Mouse (Mus musculus): ENCODE data around the gene C8b.
A peak's percentile ranks its signal among the peaks of the same experiment; 100 is the strongest.

C8b gene

DNA sequence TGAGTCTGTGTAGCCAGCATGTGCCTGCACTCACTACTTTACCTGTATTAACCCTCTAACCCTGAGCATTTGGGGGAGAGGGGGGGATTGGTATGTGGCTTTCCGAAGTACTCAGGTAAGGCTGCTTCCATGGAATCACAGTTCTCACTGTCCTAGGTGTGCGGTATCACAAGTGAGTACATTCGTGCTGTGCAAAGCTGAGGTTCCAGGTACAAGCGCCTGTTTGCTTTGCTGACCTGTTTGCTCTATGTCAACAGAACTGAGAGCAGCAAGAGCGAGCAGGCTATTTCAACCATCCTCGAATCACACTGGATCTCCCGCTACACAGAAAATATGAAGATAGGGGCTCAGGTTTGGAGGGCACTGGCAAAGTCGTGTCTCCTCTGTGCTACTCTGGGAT is at the start of gene C8b:
C8b (plus strand) TSS at position 253 of the 400 bp plus-strand sequence.
- no peak for DNase-seq (ENCODE audit: low spot score in 2 of 2)

DNA sequence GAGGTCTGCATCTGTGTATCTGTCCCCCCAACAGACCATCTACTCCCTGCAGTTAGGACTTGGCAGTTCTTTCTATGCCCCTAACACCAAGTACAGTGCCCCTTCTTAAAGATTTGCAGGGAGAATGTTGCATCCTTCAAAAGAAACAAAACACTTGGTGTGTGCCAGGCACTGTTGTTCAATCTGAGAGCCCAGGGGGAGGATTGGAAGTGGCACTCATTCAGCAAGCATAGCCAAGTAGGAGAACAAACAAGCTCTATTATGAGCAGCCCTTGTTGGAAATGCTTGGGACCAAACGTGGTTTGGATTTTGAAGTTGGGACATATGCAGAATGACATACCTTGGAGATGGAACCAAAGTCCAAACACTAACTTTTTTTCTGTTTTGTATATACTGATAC is 49.6 kb upstream of the C8b start:
- DNase-seq (ENCODE audit: low spot score in 2 of 2): no peak

DNA sequence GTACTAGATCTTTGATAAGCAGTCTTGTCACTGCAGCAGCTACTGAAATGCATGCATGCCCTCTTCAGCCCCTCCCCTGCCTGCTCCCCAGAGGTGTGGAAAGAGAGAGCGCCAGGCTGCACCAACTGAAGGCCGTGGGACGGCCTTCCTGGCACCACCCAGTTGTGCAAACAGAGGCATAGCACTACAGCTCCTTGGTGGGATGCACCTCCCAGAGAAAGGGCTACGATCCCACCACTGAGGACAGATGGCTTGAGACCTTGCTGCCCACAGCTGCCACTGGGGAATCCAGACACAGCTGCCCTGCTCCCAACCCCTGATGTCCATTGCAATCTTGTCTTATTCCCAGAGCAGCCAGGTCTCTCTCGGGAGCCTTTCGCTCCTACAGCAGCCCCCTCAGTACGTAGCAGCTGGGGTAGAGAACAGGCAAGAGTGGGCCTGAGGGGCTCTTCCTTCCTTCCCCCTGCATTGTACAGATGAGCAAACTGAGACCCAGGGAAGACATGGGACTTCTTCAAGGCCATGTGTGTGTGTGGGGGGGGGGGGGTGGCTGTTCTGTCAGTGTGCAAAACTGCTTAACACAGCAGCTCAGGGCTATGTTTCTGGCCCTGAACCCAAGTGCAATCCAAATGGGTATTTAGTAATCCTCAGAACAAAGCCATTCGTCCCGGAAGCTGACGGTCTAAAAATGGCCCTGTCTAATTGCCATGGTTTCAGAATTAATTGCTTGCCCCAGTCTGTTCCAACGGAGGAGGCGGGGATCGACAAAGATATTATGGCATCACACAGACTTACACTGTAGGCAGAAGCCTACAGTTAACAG is 46.9 kb upstream of the C8b start:
- peak in 1 of 2 experiments; percentile 47 for DNase-seq (ENCODE audit: low spot score in 2 of 2)

DNA sequence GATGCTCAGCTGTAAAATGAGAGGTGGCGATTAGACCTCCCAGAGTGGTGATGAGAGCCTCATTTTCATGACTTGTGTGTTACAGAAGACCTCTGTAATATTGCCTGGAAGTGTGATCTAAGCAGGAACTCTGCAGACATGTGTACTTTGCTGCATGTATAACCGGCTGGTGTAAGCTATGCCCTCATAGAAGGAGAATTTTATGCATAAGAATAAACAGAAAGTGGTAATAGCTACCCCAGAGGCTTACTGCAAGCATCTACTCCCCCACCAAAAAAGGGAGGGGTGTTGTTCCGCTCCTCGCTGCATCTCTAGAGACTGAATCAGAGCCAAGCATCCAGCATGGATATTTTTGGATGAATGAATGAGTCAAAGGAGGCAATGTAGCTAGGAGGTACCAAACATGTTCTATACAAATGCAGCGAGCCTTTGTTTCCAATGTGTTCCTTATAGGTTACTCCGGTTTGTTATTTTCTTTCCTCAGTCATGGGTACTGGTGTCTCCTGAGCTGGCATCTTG is 42.5 kb upstream of the C8b start:
- peak; percentile 36 to 72 for DNase-seq (ENCODE audit: low spot score in 2 of 2)

DNA sequence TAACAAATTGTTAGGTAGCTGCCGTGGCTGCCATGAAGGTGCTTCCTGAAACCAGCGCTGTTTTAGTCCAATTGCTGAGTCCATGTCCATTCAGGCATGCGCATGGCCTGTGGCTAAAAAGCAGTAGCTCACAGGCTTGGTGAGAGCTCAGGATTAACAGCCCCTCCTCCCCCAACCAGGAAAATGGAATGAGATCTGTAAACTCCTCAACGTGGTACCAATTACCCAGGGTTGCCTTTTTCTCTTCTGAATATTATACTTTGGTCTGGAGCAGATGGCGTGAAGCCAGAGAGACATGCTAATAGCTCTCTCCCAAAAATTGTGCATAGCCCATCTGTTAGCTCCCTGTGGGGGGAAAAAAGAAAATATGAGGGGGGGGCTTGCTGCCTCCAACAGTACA is 41.9 kb upstream of the C8b start:
- DNase-seq (ENCODE audit: low spot score in 2 of 2): no peak

DNA sequence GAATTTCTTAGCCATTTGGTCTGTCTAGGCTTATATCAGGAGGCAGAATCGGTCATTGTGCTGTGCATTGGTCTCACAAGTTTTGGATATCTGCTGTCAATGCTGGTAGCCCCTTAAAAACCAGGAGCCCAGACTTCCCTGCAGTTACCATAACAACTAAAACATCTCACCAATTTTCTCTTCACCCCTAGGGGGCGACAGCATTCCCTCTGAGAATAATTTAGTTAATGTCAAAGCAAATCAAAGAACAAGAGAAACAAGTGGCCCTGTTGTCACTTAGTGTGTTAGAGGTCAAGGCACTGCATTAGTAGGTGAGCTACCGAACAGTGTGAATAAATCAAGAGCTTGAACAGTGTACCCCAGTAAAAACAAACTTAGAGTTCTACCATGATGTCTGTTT is 40.4 kb upstream of the C8b start:
- no peak for DNase-seq (ENCODE audit: low spot score in 2 of 2)

DNA sequence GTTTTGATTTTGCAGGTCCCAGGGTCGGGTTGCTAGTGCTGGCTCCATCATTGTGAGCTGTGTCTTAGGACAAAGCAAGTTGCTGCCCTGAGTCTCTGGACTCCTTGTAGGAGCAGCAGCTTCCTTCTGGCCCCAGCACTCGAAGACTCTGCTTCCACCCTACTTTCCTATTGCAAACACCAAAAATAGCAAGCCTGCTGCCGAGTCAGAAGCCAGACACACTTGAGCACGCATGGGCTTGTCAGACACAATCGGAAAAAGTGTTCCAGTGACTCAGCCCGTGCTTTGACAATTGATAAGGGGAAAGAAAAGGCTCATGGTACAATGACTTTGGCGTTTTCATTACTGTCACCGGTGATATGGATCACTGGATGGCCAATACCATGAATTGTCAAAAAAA is 36.9 kb upstream of the C8b start:
- no peak for DNase-seq (ENCODE audit: low spot score in 2 of 2)

DNA sequence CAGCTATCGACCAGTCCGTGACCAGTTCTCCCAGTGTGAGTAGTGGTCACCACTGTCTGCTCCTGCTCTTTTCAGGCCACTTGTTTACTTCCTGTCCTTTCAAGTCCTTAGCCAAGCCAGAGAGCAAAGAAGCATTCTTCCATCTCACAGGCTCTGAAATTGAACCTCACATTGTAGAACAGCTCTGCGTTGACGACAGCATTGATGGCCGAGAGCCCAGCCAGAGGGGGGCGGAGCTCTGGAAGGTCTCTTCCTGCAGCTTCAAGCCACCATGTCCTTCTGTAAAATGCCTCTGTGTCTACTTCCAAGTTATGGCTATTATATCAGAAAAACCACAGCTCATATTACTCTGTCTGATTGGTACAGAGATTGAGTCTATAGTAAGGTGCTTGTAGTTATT is 19.6 kb upstream of the C8b start:
- no peak for DNase-seq (ENCODE audit: low spot score in 2 of 2)

DNA sequence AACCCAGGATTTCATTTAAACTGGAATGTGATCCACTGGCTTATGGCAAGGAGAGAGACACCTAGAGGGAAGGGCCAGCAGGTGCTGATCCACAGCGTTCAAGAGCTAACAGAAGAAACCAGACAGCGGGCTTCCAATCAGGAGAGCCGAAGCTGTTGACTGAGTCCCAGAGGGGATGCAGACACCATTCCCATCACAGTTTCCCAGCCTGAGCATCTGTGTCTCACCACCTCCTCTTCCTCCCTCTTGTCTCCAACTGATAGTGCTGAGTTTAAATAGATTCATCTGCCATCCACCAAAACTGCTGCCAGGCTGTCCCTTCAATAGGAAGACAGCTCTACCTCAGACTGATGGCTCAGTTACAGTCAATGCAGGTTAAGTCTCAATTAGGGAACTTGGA is 12.0 kb upstream of the C8b start:
- DNase-seq (ENCODE audit: low spot score in 2 of 2): peak in 1 of 2 experiments; percentile 20

DNA sequence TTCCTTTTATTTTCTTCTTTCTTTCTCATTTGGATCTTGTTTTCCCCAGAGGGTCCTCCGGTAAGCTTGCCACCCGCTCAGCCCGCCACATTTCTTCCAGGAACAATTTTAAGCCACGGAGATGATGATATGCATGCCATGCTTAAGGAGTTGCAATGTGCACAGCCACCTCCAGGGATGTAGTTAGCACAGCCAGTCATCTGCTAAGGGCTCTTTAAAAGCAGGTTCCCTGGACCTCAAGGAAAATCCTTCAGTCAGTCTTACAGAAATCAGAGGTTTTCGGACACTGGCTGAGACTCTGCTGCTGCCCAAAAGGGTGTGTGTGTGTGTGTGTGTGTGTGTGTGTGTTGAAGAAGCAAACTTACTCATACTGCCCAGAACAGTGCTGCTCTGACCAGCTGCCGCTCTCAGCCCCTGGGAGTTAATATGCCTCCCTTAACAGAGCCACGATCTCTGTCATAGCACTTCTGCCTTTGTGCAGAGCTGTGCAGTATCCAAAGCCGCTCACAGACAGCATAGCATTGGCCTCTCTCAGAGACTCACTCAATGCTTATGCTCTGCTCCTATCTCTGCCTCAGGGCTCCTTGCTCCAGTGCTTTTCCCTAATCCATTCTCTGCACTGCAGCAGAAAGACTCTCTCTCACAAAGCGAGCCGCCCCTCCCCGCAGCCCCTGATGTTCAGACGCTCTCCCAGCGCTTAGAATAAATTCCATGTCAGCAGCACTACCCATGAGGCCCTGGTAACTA is 5.1 kb upstream of the C8b start:
- DNase-seq (ENCODE audit: low spot score in 2 of 2): peak in 1 of 2 experiments; percentile 16

DNA sequence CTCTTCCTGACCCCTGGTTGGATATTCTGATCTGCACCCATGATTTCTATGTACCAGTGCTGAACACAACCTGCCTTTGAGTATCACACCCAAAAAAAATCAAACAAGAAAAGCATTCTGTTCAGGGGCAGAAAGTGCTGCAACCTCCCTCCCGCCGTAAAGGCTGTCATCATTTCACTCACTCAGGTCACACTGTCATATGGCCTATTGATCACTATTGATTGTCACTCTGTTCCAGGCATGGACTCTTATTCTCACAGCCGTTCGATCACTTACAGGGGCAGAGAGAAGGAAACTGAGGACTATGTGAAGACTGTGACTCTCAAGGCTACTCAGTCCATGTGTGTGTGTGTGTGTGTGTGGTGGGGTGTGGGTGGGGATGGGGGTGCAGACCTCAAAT is 2.1 kb downstream of the C8b start:
- DNase-seq (ENCODE audit: low spot score in 2 of 2): no peak

DNA sequence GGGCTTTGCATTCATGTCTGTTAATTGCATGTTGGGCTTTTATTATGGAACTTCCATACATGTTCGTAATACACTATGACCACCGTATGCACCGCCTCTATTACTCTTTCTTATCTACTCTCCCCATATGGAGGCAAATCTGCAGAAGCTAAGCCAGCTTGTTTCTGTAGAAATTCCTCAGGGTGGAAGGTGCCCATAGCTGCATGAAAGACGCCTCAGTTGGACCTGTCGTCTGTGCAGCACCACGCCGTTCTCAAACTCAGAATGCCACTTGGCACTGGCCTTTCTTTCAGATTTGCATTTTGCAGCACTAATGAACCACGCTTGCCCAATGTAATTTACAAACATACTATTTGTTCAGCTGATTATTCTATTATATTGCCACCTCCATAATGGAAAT is 3.5 kb downstream of the C8b start:
- DNase-seq (ENCODE audit: low spot score in 2 of 2): no peak

DNA sequence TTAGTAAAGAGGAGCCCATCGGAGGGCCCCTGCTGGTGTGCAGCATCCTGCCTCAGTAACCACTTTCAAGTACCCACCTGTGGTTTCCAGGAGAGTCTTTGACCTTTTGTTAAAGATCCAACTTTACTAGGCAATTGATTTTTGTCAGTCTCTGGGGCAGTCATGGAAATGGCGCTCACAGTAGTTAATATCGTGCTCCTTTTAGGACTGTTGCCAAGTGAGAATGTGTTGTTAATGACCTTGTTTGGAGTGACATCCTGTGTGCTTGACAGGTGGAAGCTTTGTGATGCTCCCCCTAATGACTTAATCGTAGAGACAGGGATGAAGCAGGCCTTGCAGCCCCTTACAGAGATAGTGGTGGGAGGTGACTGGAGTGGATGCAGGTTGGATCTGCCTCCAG is 4.2 kb downstream of the C8b start:
- no peak for DNase-seq (ENCODE audit: low spot score in 2 of 2)

DNA sequence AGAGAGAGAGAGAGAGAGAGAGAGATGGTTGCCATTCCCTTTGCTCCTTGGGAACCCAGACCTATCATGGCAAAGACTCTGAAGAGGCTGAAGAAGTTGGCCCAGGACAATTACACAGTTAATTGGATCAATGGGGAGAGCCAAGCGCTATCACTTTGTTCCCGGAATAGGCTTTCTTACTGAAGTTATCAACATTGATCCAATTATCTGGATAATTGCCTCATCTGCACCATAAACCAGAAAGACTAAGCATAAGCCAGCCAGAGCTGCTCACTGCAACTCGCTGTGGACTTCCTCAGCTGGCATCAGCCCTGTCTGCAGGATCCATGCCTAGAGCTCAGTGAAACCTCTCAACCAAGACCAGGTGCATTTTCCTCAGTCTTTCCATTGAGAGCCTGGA is 9.5 kb downstream of the C8b start:
- no peak for DNase-seq (ENCODE audit: low spot score in 2 of 2)

DNA sequence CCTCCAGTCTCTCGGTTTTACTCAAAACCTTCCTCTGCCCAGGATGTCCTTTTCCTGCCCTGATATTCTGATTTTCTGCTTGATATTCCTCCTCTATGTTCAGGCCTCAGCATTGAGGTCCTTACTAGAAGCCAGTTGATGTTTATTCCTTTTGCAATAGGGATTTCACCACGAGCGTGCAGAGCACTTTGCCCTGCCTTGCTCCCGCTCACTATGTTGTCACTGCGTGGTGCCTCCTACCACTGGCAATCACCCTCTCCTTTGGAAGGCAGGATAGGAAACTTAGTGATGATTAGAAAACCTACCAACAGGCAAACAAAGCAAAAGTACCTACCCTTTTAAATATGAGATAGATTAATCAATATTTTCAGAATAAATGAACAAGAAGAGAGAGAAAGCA is 13.3 kb downstream of the C8b start:
- no peak for DNase-seq (ENCODE audit: low spot score in 2 of 2)

DNA sequence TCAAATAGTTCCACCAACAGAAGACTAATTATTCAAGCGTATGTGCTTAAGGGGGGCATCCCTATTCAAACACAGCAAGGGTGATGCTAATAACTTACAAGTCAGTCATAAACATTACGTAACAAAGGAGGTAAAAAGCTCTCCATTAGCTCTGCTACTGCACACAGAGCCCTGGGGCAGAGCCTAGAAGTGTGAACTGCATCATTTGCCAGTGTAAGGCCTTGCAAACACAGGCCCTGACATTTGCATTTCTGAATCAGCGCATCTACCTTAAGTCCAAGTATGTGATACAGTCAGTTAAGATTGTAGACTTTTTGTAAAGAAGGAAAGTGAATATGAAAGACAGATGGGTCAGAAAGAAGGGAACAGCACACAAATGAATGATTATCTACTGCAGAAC is 15.3 kb downstream of the C8b start:
- DNase-seq (ENCODE audit: low spot score in 2 of 2): no peak

DNA sequence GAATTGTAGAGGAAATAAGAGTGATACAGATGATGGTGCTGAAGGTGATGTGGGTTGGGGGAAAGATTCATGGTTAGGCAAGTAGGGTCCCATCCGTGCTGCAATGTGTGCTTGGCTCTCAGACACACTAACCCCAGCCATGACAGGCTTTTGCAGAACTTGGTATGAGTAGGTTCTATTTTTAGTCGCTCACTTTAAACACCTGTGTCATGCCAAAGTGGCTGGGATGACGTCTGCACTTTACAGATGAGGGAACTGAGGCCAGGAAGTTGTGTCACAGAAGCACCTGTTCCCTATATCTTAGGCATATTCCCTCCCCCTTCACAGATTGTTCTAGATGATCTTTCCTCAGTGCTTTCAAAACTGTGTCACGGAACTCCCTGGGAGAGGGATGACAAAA is 16.2 kb downstream of the C8b start:
- DNase-seq (ENCODE audit: low spot score in 2 of 2): no peak

DNA sequence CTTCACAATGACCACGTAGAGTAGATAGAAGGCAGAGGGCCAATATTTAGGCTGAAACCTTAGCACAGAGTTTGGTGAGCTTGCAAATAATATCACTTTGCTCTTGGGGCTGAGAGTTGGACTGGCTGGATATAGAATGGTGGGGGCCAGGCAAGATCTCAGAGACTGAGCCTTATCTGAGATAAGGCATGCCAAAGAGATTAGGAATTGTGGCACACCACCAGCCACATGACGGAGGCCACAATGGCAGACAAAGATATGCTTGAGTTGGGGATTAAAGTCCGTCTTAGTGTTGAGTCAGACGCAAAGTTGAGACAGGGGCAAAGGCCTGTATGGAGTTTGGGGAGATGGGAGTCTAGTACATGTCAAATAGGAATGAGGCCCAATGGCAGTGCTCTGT is 26.0 kb downstream of the C8b start:
- DNase-seq (ENCODE audit: low spot score in 2 of 2): no peak

DNA sequence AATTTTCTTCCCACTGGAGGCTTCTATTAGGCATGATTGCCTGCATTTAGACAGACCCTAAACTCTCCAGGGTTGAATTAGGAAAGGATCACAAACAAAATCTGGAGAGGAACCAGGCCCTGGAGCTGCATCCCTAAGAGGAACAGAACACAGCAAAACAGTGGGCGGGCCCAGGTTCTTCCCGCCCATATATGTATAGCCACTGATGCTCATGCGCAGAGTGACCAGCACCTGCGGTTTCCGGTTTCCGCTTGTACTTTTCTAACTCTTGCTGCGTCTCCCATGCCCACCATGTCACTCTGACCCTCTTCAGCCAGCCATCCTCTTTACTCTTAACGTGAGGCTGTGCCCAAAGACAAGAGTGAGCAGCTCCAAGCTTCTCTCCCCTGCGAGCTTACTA is 32.8 kb downstream of the C8b start:
- DNase-seq (ENCODE audit: low spot score in 2 of 2): no peak

DNA sequence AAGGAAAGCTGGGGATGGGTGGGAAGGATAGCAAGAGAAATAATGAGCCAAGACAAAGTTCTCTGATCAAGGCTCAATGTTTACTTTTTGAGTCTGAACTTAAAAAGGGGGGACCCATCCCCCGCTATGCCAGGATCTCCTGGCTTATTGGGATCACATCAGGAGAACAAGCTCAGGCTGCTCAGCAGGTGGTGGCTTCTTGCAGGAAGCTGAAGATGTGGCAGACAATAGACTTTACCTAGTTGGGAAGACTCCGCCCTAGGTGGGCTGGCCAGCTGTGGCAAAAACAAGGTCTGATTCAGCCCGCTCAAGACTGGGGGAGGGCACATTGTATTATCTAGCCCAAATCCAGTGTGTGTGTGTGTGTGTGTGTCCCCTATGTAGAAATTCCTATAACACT is 35.5 kb downstream of the C8b start:
- no peak for DNase-seq (ENCODE audit: low spot score in 2 of 2)

DNA sequence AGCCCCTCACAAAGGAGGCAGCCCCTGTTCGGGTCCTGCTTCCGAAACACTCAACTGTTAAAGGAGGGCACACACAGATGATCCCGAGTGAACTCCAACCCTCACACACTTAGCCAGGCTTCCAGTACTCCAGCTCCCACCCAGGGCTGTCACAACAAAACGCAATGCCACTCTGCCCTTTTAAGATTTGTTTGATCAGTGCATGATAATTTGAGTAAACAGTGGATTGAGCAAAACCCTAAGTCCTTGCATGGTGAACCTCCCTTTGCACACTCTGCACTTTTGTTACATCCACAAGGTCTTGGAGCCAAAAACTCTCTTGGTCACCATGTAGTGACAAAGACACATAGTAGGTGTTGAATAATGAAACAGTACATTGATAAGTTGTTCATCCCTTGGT is 38.0 kb downstream of the C8b start:
- DNase-seq (ENCODE audit: low spot score in 2 of 2): no peak

DNA sequence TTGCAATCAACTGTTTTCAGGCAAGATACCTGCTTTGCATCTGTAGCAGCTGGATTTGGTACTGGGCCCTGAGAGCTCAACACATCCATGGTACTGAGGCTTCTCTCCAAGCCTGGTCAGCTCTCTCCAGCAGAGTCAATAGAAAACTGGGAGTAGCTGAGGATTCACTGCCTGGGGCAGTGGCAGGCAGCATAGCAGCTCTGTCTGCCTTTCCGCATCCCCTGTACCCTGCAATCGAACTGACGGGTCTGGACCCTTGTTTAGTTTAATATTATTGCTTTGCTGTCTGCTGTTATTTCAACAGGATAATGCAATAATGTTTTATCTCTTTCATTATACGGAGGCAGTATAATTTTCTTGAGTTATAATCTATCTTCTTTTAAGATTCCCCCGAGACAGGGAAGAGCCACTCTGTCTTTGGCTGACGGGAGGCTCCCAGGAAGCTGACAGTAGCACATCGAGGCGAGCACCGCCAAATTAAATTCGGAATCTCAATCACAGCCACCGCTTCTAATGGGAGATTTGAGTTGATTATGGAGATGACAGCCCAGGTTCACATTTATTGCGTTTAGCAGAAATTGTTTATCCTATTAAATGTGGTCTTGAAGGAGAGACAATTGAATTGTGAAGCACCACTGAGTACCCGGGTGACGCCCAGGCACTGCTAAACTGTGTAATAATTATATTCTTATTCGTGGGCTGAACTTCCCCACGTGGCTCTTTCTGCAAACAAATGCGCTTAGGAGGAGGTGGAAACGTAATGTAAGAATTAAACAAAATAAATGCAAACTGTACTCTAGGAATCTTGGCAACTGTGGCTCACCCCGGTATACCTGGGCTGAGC is 39.5 kb downstream of the C8b start:
- DNase-seq (ENCODE audit: low spot score in 2 of 2): no peak
